Mouse (Mus musculus) heart, postnatal 25 days (tissue): Measurements from ENCODE around the gene Nr1h3. TPM values are rescaled to one million over a fixed set of nuclear protein-coding genes. Genes with fewer than 3 reads are reported as not detected.

Source experiments
- DNase-seq: peaks from one replicate; pipeline ENCODE4 v3.0.0; 2022; ENCODE audit warnings: low spot score
- intact Hi-C: fragments of 180-260 bp; cut with DNase I; formaldehyde crosslinking; loops from one replicate; pipeline ENCODE4 v1.15.1; 2025
- total RNA-seq, 2 experiments: library from RNA; stranded (reverse); gene quantifications; 2 replicates each; pipeline ENCODE4 v1.2.3; 2021

Gene Nr1h3
- total RNA-seq, 2 experiments from 2014 or later: 13.8 to 15.9 TPM

DNA sequence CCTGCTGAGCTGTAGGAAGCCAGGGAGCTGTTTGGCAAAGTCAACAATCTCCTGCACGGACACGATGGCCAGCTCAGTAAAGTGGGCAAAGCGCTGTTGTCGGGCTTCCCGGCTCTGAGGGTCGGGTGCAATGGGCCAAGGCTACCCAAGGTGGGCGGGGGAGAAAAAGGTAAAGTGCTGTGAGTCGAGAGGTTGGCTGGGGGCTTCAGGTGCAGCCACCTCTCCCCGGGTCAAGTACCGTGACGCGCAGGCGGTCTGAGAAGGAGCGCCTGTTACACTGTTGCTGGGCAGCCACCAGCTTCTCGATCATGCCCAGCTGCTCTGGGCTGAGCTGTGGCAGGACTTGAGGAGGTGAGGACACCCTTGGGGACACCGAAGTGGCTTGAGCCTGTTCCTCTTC is 12.1 kb downstream of the Nr1h3 start:
- no peak for DNase-seq
- intact Hi-C loops: no loop called here

- intact Hi-C loops: no loop called here
- DNase-seq: no peak
Measured at GRCm38 (mm10) chr2:91187431-91187830, 15.2 kb downstream of the Nr1h3 start.

- DNase-seq: no peak
- intact Hi-C loops: no loop called here
Measured at GRCm38 (mm10) chr2:91186208-91186607, 16.4 kb downstream of the Nr1h3 start.

DNA sequence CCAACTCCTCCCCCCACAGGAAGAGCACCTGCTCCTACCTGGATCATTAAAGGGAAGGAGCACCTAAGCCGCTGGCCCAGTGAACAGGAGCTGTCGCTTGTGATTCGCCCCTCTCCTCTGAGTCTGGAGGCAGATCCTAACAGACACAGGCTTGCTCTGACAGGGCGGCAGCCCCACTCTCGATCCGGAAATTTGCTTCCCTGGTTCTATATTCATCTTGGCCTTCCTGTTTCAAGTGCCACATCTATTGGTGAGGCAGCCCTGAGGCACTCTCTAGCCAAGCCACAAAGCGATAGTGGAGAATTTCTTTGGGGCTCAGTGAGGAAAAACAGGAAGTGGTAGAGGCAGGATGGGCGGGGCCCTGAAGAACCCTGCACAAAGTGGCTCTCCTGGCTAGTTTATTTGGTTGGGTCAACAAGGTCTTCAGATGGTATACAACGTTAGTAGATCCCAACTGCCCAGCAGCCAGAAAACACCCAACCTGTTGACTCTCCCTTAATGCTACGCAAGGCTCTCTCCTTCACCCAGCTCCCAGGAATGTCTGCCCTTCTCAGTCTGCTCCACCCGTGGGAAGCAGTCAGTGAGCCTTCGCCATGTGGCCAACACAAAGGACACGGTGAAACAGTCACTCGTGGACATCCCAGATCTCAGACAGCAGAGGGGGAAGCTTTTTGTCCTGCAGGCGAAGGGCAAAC is 18.8 kb downstream of the Nr1h3 start, which contains the start of gene Madd:
TSS of gene Madd (minus strand) at position 127 of the 695 bp plus-strand sequence.
- intact Hi-C loops: no loop called here

DNA sequence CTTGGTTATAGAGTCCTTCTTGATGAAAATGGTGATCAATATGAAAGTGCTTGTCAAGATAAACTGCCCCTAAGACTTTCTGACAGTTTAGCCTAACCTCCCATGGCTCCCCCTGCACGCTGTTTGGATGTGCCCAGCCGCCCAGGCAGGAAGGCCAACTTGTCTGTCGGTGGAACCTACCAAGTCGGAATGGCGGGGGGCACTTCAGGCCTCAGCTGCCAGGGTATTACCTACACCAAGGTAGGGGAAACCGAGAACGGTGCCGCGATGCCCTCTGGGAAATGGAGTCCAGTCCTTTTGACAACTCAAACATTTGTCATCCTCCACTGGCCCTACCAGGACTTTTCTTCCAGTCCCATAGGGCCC is 19.5 kb downstream of the Nr1h3 start:
- intact Hi-C loops: no loop called here
- peak; percentile 79 for DNase-seq

More for the DNA sequence above, 18.8 kb downstream of the Nr1h3 start, which contains the start of gene Madd:
- DNase-seq: peak; percentile 31

- DNase-seq: peak; percentile 37
- intact Hi-C loops: no loop called here
Measured at GRCm38 (mm10) chr2:91182405-91183147, 20.1 kb downstream of the Nr1h3 start.

GRCm38 (mm10) chr2:91182016-91182404 is 20.6 kb downstream of the Nr1h3 start:
- intact Hi-C loops: no loop called here

DNA sequence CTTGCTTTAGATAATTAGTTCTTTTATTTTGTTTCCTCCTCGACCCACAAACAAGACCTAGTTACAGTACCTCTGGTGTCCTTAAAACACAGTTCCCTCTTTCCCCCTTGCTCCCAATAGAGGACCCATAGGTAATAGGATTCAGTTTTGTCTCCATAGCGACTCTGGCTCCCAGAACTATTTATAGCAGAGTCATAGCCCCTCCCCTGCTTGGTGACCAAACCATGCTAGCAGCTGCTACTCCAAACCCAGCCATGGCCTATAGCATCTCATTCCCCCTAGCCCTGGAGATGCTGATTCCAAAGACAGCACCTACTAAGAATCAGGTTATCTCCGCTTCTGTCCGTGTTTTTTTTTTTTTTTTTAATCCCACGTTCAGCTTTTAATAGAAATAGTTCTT is 21.9 kb downstream of the Nr1h3 start:
- DNase-seq: no peak
- intact Hi-C loops: no loop called here

More at GRCm38 (mm10) chr2:91182016-91182404, 20.6 kb downstream of the Nr1h3 start:
- no peak for DNase-seq

DNA sequence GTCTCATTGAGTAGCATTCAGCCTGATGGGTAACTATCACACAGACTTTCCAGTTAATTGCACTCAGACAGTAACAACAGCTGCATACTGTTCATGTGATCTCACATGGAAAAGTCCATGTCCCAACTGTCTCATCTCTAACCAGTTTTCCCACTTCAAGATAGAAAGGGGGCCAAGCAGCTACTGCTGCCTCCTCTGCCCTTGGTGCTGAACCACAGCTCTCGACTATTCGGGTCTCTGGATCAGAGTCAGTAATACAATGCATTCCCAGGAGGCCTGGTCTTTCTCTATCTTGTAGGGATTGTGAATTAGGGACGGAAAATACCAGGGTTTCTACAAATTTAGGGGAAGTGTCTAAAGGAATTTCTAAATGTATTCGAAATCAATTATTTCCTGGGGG is 22.8 kb downstream of the Nr1h3 start:
- DNase-seq: no peak
- intact Hi-C loops: no loop called here

DNA sequence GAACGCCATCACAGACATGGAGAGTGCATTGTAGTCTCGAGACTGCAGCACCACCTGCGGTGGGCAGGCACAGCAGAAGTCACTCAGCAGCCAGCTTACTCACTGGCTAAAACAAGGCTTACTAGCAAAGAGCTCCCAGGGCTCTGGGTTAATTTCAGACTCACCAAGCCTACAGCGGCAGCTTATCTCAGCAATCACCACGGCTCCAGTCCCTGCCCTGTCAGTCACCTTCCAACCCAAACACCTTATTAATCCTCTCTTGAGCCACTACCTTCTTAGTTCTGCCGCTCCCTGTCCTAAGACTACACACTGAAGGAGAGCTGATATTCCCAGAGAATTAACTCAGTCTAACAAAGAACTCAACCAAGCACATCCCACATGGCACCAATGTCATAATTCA is 26.4 kb downstream of the Nr1h3 start:
- intact Hi-C loops: no loop called here

DNA sequence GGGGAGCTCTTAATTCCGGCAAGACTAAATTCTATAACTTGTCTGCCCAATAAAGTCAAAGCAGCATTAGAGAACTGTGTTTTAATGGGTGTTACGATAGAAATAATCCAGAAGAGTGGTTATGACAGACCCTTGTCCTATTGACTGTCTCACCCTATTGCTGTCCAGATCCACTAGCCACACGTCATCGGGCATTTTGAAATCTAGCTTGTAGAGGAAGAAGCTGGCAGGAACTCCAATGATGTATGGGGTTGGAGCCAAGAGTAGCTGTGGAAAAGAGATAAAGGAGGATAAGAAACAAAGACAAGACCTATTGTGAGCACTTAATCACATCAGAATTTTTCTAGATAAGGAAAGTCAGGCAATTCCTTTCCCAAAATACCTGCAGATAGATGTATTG is 27.1 kb downstream of the Nr1h3 start:
- intact Hi-C loops: no loop called here
- no peak for DNase-seq

More for the DNA sequence above, 26.4 kb downstream of the Nr1h3 start:
- no peak for DNase-seq

GRCm38 (mm10) chr2:91169587-91170322 is 32.9 kb downstream of the Nr1h3 start:
- intact Hi-C loops: no loop called here

GRCm38 (mm10) chr2:91167629-91168028 is 35.0 kb downstream of the Nr1h3 start:
- intact Hi-C loops: no loop called here
- DNase-seq: no peak

More at GRCm38 (mm10) chr2:91169587-91170322, 32.9 kb downstream of the Nr1h3 start:
- no peak for DNase-seq

DNA sequence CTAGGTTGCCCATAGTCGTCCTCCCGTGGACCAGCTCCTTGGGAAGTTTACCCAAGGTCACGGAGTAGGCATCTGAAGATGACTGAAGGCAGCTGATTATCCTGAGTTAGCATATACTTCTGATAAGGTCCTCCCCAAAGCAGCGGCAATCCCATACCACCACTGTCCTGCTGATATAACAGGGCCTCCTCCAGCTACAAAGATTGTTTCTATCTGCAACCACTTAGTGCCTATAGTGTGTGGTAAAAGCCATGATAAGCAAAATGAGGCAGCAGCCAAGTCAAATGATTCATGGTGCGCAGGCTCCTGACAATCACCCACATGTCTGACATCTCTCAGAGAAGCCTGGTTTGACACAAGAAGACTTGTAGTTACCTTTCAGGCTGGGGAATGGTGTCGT is 37.6 kb downstream of the Nr1h3 start:
- DNase-seq: no peak
- intact Hi-C loops: no loop called here

DNA sequence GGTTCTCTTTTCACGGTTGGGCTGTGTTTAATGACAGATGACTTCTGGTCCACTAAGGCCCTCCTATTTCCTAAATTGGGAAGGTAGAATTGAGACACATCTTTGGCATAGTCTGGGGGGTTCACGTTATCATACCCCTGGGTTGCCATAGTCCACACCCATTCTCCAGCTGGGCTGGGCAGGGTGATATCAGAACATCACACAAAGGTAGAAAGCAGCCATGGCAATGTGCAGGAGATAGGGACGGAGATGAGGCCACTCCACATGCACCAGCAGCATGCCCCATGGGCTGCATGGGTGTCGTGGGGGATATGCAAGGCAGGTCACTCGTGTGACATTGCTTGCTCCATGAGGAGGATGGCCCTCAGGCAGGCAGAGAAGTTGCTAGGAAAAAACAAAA is 39.1 kb downstream of the Nr1h3 start:
- intact Hi-C loops: no loop called here
- no peak for DNase-seq

DNA sequence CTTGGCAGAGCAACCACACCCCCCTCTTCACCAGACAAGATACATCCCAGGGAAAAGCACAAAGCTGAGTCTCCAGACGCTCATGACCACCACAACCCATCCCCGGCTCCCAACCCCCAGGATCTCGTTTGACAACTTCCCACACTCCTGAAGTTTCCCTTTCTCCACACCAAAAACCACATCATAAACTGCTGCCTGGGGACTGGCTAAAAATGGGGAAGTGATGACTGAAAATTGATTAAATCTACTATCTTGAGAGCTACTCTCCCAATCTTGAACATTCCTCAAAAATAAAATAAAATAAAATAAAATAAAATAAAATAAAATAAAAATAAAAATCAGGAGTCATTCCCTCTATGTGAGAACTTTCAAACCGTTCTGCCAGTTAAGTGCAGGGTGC is 39.7 kb downstream of the Nr1h3 start:
- no peak for DNase-seq
- intact Hi-C loops: no loop called here

DNA sequence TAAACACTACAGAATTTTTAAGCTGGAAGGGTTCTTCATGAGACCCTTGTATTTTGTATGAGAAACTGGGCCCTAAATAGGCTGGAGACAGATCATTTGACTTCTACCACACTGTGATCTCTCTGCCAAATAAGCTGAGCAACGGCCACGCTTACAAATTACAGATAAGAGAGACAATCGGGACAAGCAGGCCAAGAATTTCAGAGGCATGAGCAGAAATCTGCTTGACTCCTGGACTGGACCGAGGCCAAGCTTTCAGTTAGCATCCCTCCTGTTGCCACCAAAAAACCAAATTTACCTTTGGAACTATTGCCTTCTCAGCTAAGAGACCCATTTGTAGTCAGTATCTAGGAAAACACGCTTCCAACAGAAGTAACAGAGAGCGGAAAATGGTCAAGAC is 42.0 kb downstream of the Nr1h3 start:
- intact Hi-C loops: no loop called here
- DNase-seq: no peak

DNA sequence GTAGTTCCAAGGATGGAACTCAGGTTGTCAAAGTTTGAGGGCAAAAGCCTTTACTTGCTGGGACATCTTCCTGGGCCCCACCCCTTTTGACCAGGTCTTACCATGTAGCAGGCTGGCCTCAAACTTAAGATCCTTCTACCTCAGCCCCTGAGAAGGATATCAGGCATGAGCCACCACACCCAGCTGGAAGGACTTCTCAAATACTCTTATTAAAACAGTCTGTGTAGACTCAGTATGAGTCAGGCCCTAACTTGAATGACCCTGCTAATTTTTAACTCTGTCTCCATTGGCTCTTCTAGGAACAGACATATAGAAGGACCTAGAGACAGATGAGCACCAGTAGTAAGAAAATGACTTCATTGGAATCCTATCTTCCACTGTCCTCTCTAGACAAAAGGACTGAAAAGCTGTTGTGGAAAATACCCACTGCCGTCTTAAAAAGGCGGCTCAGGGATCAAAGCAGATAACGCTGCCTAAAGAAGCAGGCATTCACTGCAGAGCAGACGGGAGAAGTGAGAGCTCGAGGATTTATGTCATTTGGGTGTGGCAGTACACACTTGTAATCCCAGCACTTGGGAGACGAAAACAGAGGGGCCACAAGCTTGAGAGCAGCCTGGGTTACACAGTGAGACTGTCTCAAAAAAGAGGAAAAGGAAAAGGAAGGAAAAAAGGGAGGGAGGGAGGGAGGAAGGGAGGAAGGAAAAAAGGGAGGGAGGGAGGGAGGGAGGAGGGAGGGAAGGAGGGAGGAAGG is 45.5 kb downstream of the Nr1h3 start:
- no peak for DNase-seq
- intact Hi-C loops: no loop called here

GRCm38 (mm10) chr2:91154091-91154490 is 48.5 kb downstream of the Nr1h3 start:
- intact Hi-C loops: no loop called here

GRCm38 (mm10) chr2:91152885-91153377 is 49.7 kb downstream of the Nr1h3 start:
- no peak for DNase-seq
- intact Hi-C loops: no loop called here

More at GRCm38 (mm10) chr2:91154091-91154490, 48.5 kb downstream of the Nr1h3 start:
- no peak for DNase-seq
